Mouse (Mus musculus) forebrain, embryonic 12.5 days (tissue): ENCODE results near the gene Ppp1r15b. TPM values are rescaled to one million over a fixed set of nuclear protein-coding genes. Genes with fewer than 3 reads are reported as not detected.

Source experiments
- ATAC-seq: fragments of 200-750 bp; cut with Nextera tagmentation; 2 replicates; pipeline ENCODE4 v1.8.0; 2017; ENCODE audit warnings: moderate TSS enrichment; ENCODE audit not compliant: low FRiP score
- H3K27ac ChIP-seq: fragments of 300-500 bp; sonication (generic); 2 replicates; pipeline ENCODE4 v1.5.1; 2016; ENCODE audit warnings: mild to moderate bottlenecking
- H3K27me3 ChIP-seq: fragments of 300-500 bp; sonication (generic); 2 replicates; pipeline ENCODE4 v1.6.1; 2016; ENCODE audit warnings: mild to moderate bottlenecking
- H3K36me3 ChIP-seq: fragments of 300-500 bp; sonication (generic); replicated peaks from 2 replicates; pipeline ENCODE4 v1.6.1; 2016; ENCODE audit warnings: mild to moderate bottlenecking
- H3K4me1 ChIP-seq: fragments of 300-500 bp; sonication (generic); 2 replicates; pipeline ENCODE4 v1.6.1; 2016
- H3K4me2 ChIP-seq: fragments of 300-500 bp; sonication (generic); 2 replicates; pipeline ENCODE4 v1.6.1; 2016; ENCODE audit warnings: mild to moderate bottlenecking, moderate library complexity
- H3K4me3 ChIP-seq: fragments of 300-500 bp; sonication (generic); replicated peaks from 2 replicates; pipeline ENCODE4 v1.5.1; 2016; ENCODE audit warnings: mild to moderate bottlenecking
- H3K9ac ChIP-seq: fragments of 300-500 bp; sonication (generic); 2 replicates; pipeline ENCODE4 v1.6.1; 2016; ENCODE audit warnings: mild to moderate bottlenecking
- H3K9me3 ChIP-seq: fragments of 300-500 bp; sonication (generic); 2 replicates; pipeline ENCODE4 v1.6.1; 2016
- WGBS: fragments of 180-500 bp; shearing (Covaris S2); methylation state at CpG from one replicate; pipeline ENCODE4 v1.1.7; 2016; 5-methylcytosine and 5-hydroxymethylcytosine counted together
- polyA plus RNA-seq: library from polyadenylated mRNA; unstranded; fragments of >200 nt; fragmentation: Nextera tagmentation; extraction: Ambion mirVana; gene quantifications from 2 replicates; pipeline ENCODE4 v1.2.1, GENCODE M21; 2016

Ppp1r15b gene
- polyA plus RNA-seq, 1 experiment from 2014 or later, result 58.3 TPM

GRCm38 (mm10) chr1:133183141-133183925 lies 52.4 kb downstream of the Ppp1r15b start:
- Histone ChIP-seq H3K36me3 (no peaks in the 10 kb centered on the region), H3K9me3 (no peaks in the 10 kb centered on the region), H3K4me3 (peak overlapping the region; percentile 60), H3K27ac (peak overlapping the region; percentile 97), H3K4me1 (peaks cover 59% of the 10 kb centered on the region), H3K27me3 (peaks cover 15% of the 10 kb centered on the region), H3K9ac (peak overlapping the region; percentile 78), H3K4me2 (peak overlapping the region; percentile 85)
- ATAC-seq, result peak; percentile 42; the same call in 1 of the 2 replicates
- WGBS, result 4% methylated on average over 16 of the region's 16 CpGs

DNA sequence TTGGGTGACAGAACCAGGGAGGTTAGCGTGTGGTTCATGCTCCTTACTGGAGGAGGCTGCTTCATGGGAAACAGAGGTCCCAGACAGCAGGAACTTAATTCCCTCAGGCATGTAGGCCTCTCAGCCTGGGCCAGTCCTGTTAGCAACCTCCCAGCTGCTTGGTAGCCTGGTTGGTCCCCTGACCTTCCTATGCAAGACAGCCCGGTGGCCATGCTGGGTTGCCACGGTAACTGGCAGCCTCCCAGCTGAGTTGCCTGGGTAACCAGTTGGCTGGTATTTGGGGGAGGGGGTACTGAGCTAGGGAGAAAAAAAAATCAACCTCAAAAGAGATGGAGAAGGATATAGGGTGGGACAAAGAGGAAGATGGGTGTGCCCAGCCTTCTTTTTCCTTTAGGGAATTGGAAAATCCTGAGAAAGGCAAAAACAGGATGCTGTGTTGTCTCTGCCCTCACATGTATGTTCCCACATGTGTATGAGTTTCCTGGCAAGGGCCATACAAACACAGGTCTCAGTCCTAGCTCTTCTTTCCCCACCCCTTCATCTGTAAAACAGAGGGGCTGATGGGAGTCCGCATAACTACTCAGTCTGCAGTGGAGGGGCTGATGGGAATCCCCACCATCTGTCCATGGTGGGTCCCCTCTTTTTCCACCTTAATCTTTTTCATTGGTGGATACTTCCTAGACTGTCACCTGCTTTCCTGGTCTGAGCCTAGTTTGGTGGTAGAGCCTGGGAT lies 57.2 kb downstream of the Ppp1r15b start:
- Histone ChIP-seq H3K4me3 (no peak overlapping the region), H3K4me2 (peak overlapping the region; percentile 35), H3K9ac (no peak overlapping the region; the same call in 1 of the 2 replicates), H3K27ac (peak overlapping the region; percentile 95), H3K9me3 (peaks cover 5% of the 10 kb centered on the region; the same call in 1 of the 2 replicates), H3K36me3 (peaks cover 6% of the 10 kb centered on the region), H3K4me1 (peaks cover 54% of the 10 kb centered on the region), H3K27me3 (peaks cover 10% of the 10 kb centered on the region)
- WGBS, result 5% methylated on average over 4 of the region's 4 CpGs
- peak; percentile 90 for ATAC-seq

DNA sequence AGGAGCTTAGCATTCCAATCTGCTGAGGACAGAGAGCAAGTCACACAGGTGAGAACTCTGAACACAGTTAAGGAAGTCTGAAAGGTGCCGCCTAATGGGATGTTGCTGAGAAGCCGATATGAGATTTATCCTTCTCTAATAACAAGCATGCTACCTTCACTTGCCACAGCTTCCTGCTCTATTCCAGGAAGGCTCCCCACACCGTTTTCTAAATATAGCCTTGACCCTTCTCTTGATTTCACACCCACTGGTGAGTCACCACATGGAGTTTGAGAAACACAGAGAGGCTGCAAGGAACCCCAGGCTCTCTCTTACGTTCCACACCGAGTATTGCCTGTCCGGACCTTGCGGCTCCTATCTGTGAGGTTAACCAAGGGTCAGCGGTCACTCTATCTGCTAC lies 57.8 kb downstream of the Ppp1r15b start:
- no peak for ATAC-seq
- peaks cover 54% of the 10 kb centered on the region for H3K4me1 ChIP-seq
- H3K27ac ChIP-seq, result peak overlapping the region; percentile 95
- H3K9me3 ChIP-seq, result peaks cover 5% of the 10 kb centered on the region; the same call in 1 of the 2 replicates
- 79% methylated on average over 8 of the region's 8 CpGs for WGBS
- peaks cover 16% of the 10 kb centered on the region for H3K27me3 ChIP-seq
- H3K4me3 ChIP-seq, result no peak overlapping the region
- H3K4me2 ChIP-seq, result peak overlapping the region; percentile 35; the same call in 1 of the 2 replicates
- no peak overlapping the region for H3K9ac ChIP-seq
- peaks cover 6% of the 10 kb centered on the region for H3K36me3 ChIP-seq

Other genes starting within 250 kb of the Ppp1r15b start
- gene Mdm4, start 100.6 kb upstream of the Ppp1r15b start, polyA plus RNA-seq, result 52.8 and 53.1 TPM in 2 replicates
- gene Pik3c2b, start 85.5 kb upstream of the Ppp1r15b start, polyA plus RNA-seq, result 21.3 and 22.0 TPM in 2 replicates
- gene Plekha6, start 33.1 kb downstream of the Ppp1r15b start, polyA plus RNA-seq, result 20.3 and 20.6 TPM in 2 replicates
- not detected in 2 replicates for gene Golt1a, start 178.7 kb downstream of the Ppp1r15b start, polyA plus RNA-seq
- gene Kiss1, start 190.7 kb downstream of the Ppp1r15b start, polyA plus RNA-seq, result not detected in 2 replicates
- gene Ren1, start 219.4 kb downstream of the Ppp1r15b start, polyA plus RNA-seq, result not detected in 2 replicates
- 2.5 and 2.6 TPM in 2 replicates for gene Etnk2, start 232.4 kb downstream of the Ppp1r15b start, polyA plus RNA-seq